Mouse (Mus musculus) mature B cell (primary cell): ENCODE data around the gene Zswim1.

Experiments
- in situ Hi-C: fragments of 300-500 bp; cut with MboI; formaldehyde crosslinking; loops from 2 replicates; pipeline ENCODE4 v1.14.3; 2019

The Zswim1 gene

DNA sequence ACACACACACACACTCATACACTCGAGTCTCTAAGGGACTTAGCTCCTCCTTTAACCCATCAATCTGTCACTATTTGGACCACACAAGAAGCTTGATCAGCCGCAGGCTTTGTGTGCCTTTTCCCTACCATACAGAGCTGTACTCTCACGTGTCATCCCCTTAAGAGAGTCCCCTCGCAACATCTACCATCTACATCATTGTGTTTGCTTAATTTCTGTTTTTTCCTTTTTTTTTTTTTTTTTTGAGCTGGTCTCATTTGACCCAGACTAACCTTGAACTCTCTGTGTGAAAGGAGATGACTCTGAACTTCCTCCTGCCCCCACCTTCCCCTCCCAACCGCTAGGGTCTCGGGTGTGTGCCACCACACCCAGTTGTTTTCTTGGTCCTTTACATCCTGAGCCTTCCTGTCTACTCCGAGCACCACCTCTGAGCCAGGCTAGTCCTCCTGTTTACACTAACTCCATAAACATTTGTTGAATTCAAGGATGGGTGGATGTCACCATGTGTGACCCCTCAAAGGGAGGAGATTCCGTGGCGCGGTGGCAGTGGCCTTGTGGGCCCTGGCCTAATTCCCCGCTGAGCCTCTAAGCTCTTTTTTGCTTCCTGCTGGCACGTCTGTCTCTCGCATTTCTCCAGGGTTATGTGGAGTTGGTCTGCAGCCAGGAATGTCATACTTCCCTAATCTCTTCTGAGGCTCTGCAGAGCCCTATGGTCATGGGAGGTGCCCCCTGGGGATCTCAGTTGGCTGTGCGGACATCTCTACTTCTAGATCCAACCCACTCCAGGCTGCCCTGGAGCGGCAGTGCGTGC is 44.5 kb downstream of the Zswim1 start:
- in situ Hi-C loops, result no loop called here

DNA sequence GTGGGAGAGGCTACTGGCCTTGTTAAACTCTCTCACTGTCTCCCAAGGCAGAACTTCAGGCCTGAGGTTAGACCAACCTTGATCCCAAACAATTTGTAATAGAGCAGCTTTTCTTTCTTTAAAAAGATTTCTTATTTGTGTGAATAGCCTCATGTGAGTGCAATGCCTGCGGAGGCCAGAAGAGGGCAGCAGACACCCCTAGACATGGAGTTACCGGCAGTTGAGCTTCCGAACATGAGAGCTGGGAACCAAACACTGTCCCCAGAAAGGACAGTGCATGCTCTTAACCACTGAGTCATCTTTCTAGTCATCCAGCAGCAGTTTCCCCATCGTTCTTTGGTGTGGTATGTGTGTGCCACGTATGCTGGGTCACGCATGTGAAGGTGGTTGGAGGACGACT is 45.1 kb downstream of the Zswim1 start:
- in situ Hi-C loops, result no loop called here

DNA sequence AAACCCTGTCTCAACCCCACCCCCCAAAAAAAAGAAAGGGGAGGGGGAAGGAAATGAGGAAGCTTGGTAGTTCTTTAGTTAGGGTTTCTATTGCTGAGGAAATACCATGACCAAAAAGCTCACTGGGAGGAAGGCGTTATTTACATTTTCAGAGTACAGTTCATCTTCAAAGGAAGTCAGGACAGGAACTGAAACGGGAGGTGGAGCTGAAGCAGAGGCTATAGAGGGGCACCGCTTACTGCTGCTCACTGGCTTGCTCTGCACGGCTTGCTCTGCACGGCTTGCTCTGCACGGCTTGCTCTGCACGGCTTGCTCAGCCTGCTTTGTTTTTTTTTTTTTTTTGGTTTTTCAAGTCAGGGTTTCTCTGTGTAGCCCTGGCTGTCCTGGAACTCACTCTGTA is 46.0 kb downstream of the Zswim1 start:
- in situ Hi-C loops, result no loop called here

DNA sequence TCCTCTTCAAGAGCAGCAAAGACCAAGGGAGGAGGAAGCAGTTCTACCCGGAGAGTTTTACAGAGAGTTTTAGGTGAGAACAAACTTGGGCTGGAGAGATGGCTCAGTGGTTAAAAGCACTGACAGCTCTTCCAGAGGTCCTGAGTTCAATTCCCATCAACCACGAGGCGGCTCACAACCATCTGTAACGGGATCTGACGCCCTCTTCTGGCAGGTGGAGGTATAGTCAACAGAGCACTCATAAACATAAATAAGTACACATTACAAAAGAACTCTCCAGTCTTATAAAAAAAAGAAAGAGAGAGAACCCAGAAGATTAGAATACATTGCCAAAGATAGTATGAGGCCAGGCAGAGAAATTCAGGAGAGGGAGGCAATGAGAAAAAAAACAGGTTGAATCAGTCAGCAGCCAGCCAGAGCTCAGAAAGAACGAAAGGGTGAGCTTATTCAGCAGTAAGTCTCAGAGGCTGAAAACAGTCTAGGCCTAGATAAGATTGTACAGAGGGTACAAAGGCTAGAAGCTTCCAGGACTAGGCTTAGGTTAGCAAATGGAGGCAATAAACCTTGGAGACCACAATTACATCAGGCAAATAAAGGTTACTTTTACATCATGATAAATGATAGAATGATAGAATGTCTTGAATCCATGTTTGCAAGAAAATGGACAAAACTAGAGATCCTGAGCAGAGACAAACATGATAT is 49.3 kb downstream of the Zswim1 start:
- in situ Hi-C loops, result no loop called here

DNA sequence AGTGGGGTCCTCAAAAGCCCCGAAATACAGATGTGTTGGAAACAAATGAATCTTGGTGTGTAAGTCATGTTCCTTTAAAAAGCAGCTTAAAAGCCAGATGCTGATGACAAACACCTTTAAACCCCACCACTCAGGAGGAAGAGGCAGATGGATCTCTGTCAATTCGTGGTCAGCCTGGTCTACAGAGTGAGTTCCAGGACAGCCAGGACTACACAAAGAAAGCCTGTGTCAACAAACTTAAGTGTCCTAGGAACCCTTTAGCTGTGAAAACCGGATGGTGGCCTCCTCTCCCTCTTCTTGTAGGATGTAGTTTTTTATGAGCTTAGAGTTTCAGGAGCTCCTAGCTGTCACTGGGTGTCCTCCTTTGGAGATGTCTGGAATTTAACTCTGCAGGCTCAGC is 51.1 kb downstream of the Zswim1 start:
- in situ Hi-C loops, result no loop called here

DNA sequence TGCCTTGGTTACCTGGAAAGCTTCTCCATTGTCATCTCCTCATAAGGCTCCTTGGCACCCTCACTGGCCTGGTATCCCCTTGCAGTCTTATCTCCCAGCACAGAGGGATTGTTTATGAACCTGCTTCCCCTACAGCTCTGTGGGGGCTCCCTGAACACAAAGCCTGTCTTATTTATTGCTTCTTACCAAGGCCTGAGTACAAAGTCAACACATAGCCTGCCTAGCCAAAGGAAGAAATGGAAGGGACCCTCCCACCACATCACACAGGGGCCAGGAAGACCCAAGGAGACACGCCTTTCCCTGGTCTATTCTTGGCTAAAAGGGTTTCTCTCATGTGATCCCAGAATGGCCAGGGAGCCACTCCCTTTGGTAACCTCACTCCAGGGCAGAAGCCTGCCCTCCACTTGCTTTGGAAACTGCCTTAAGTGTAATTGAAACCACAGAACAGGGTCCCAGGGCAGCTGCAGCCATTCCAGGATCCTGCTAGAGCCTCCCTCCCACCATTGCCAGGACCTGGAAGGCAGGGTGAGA is 51.8 kb downstream of the Zswim1 start:
- in situ Hi-C loops, result no loop called here

DNA sequence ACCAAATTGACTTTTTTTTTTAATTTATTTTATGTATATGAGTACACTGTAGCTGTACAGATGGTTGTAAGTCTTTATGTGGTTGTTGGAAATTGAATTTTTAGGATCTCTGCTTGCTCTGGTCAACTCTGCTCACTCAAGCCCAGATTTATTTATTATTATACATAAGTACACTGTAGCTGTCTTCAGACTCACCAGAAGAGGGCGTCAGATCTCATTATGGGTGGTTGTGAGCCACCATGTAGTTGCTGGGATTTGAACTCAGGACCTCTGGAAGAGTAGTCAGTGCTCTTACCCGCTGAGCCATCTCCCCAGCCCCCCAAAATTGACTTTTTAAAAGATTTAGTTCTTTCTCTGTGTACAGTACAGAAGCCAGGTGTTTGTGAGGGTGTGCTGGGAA is 53.2 kb downstream of the Zswim1 start:
- in situ Hi-C loops, result loop anchor here (5.0 kb wide), 1 partner anchor 43 kb away; the partner anchor contains the start of genes Ctsa and Neurl2
